Mouse (Mus musculus) lung, embryonic 14.5 days (tissue): ENCODE data around the gene Mblac1. TPM values are rescaled to one million over a fixed set of nuclear protein-coding genes. Genes with fewer than 3 reads are reported as not detected.
"Not testable (repeated sequence)": the region's sequence is repeated elsewhere in the genome, so short reads cannot be mapped to it uniquely, and the experiment has no call there.

Experiments
- ATAC-seq: fragments of 200-750 bp; cut with Nextera tagmentation; 2 replicates; pipeline ENCODE4 v1.8.0; 2017; ENCODE audit warnings: mild to moderate bottlenecking, moderate TSS enrichment, moderate library complexity; ENCODE audit not compliant: insufficient read depth
- DNase-seq: peaks from one replicate; pipeline ENCODE4 v3.0.0-alpha.2; 2015
- H3K27ac ChIP-seq: fragments of 300-500 bp; sonication (generic); 2 replicates; pipeline ENCODE4 v1.5.1; 2014; ENCODE audit warnings: low read depth, mild to moderate bottlenecking, moderate library complexity
- H3K27me3 ChIP-seq: fragments of 300-500 bp; sonication (generic); 2 replicates; pipeline ENCODE4 v1.6.1; 2014; ENCODE audit warnings: low read length, control low read depth; ENCODE audit not compliant: insufficient read depth
- H3K36me3 ChIP-seq: fragments of 300-500 bp; sonication (generic); 2 replicates; pipeline ENCODE4 v1.6.1; 2014; ENCODE audit warnings: control low read depth; ENCODE audit not compliant: insufficient read depth
- H3K4me1 ChIP-seq: fragments of 300-500 bp; sonication (generic); 2 replicates; pipeline ENCODE4 v1.6.1; 2014; ENCODE audit warnings: antibody characterized with exemption, control low read depth; ENCODE audit not compliant: insufficient read depth
- H3K4me2 ChIP-seq: fragments of 300-500 bp; sonication (generic); 2 replicates; pipeline ENCODE4 v1.6.1; 2014; ENCODE audit warnings: mild to moderate bottlenecking
- H3K4me3 ChIP-seq: fragments of 300-500 bp; sonication (generic); 2 replicates; pipeline ENCODE4 v1.5.1; 2014; ENCODE audit warnings: low read depth, low read length
- H3K9ac ChIP-seq: fragments of 300-500 bp; sonication (generic); 2 replicates; pipeline ENCODE4 v1.6.1; 2014
- H3K9me3 ChIP-seq: fragments of 300-500 bp; sonication (generic); 2 replicates; pipeline ENCODE4 v1.6.1; 2016; ENCODE audit warnings: low read depth, low read length, control low read depth
- CTCF ChIP-seq: IDR thresholded peaks from 2 replicates; pipeline ENCODE4 v1.5.1; 2016; ENCODE audit warnings: antibody characterized with exemption, low read depth
- WGBS: fragments of 180-500 bp; shearing (Covaris S2); extraction: QIAGEN DNeasy Blood & Tissue Kit; methylation state at CpG from one replicate; pipeline ENCODE4 v1.1.7; 2014; 5-methylcytosine and 5-hydroxymethylcytosine counted together
- polyA plus RNA-seq: library from polyadenylated mRNA; unstranded; fragments of >200 nt; fragmentation: Nextera tagmentation; extraction: Ambion mirVana; gene quantifications from 2 replicates; pipeline ENCODE4 v1.2.1, GENCODE M21; 2014

Mblac1 gene
- polyA plus RNA-seq, 1 experiment from 2014 or later = 7.3 TPM

- H3K27me3 ChIP-seq = no peaks in the 10 kb centered on the region
- H3K36me3 ChIP-seq = peaks cover 33% of the 10 kb centered on the region
- H3K4me3 ChIP-seq = peak overlapping the region; percentile 71
Measured at GRCm38 (mm10) chr5:138187661-138188306, 6.3 kb upstream of the Mblac1 start.

DNA sequence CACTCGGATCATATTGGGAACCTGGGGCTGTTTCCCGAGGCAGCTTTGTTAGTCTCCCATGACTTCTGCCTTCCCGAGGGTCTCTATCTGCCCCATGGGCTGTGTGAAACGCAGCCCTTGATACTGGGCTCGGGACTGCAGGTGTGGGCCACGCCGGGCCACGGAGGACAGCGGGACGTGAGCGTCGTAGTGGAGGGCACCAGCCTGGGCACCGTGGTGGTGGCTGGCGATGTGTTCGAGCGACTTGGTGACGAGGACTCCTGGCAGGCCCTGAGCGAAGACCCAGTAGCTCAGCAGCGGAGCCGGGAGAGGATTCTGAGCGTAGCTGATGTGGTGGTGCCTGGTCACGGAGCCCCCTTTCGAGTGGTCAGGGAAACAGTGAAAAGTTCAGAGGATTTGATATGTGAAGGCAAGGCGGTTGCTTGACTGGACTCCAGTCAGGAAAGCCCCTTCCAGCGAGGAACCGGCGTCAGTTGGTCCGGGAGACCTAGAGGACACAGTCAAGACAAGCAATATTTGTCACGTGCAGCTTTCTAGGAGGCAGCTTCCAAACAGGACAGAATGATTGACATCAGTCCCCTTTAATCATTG is 736 bp downstream of the Mblac1 start:
- H3K9ac ChIP-seq = peak overlapping the region; percentile 83
- H3K27ac ChIP-seq = peak overlapping the region; percentile 90
- H3K27me3 ChIP-seq = no peaks in the 10 kb centered on the region
- peak; percentile 70 for DNase-seq
- peak overlapping the region; percentile 74 for H3K4me3 ChIP-seq
- under 1% methylated on average over 29 of the region's 29 CpGs for WGBS
- no peaks in the 10 kb centered on the region for H3K9me3 ChIP-seq
- ATAC-seq = peak; percentile 71
- H3K4me1 ChIP-seq = peaks cover 5% of the 10 kb centered on the region; the same call in 1 of the 2 replicates
- H3K36me3 ChIP-seq = peaks cover 17% of the 10 kb centered on the region; the same call in 1 of the 2 replicates
- 0 out of 2 replicates have a peak, but pooled peaks have one; percentile 19 for TF ChIP-seq CTCF
- peak overlapping the region; percentile 98 for H3K4me2 ChIP-seq

More at GRCm38 (mm10) chr5:138187661-138188306, 6.3 kb upstream of the Mblac1 start:
- Histone ChIP-seq H3K27ac (peak overlapping the region; percentile 42; the same call in 1 of the 2 replicates), H3K9ac (peak overlapping the region; percentile 67), H3K4me2 (peak overlapping the region; percentile 82), H3K9me3 (no peaks in the 10 kb centered on the region), H3K4me1 (no peaks in the 10 kb centered on the region)
- DNase-seq = peak; percentile 89
- WGBS = under 1% methylated on average over 10 of the region's 10 CpGs
- no peak for TF ChIP-seq CTCF
- ATAC-seq = peak; percentile 88

DNA sequence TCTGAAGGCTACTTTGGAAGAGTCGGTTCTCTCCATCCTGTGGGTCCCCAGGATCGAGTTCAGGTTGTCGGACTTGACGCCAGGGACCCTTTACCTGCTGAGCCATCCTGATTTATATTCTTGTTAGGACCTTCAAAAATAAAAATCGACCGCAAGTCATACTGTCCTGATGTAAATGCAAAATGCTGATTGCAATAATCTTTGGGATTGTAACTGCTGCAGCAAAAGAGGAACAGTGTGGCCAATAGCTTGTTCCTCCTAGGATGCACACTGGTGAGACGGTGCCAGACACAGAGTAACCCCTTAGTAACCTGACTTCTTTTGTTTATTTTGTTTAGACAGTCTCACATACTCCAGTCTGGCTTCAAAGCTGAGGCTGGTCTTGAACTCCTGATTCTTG is 1.3 kb downstream of the Mblac1 start:
- WGBS = 60% methylated on average over 7 of the region's 7 CpGs
- Histone ChIP-seq H3K4me1 (peaks cover 5% of the 10 kb centered on the region; the same call in 1 of the 2 replicates), H3K4me3 (peak overlapping the region; percentile 74), H3K36me3 (peaks cover 14% of the 10 kb centered on the region; the same call in 1 of the 2 replicates), H3K27ac (no peak overlapping the region), H3K27me3 (no peaks in the 10 kb centered on the region), H3K4me2 (peak overlapping the region; percentile 98), H3K9ac (peak overlapping the region; percentile 83), H3K9me3 (no peaks in the 10 kb centered on the region)
- no peak for TF ChIP-seq CTCF
- no peak for DNase-seq
- ATAC-seq = no peak

DNA sequence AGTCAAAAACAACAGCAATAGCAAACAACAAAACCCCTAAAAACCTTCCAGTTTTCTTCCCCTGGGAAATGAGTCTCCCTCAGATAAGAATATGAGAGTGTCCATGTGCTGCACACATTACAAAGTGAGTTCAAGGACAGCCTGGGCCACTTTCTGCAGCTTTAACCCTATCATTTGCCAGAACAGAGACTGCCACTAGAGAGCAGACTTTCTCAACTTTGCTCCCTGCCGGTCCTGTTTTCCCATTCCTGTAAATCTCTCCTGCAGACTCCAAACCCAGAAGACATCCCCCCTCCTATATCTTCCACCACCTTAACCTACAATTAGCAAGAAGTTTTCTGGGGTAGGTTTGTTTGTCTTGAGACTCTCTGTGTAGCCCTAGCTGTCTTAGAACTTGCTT is 5.5 kb downstream of the Mblac1 start:
- H3K9me3 ChIP-seq = no peaks in the 10 kb centered on the region
- 4% methylated on average over 1 of the region's 1 CpGs for WGBS
- H3K36me3 ChIP-seq = no peaks in the 10 kb centered on the region
- no peaks in the 10 kb centered on the region for H3K27me3 ChIP-seq
- no peak overlapping the region for H3K4me2 ChIP-seq
- peak; percentile 44 for DNase-seq
- peak; percentile 51 for TF ChIP-seq CTCF
- no peak overlapping the region for H3K27ac ChIP-seq
- H3K4me3 ChIP-seq = no peak overlapping the region
- H3K4me1 ChIP-seq = peaks cover 5% of the 10 kb centered on the region; the same call in 1 of the 2 replicates
- no peak overlapping the region for H3K9ac ChIP-seq
- ATAC-seq = no peak

- Histone ChIP-seq H3K9me3 (no peaks in the 10 kb centered on the region), H3K27me3 (no peaks in the 10 kb centered on the region), H3K4me1 (no peaks in the 10 kb centered on the region), H3K36me3 (no peaks in the 10 kb centered on the region), H3K27ac (no peak overlapping the region), H3K4me2 (no peak overlapping the region), H3K9ac (no peak overlapping the region), H3K4me3 (no peak overlapping the region)
- ATAC-seq (no peak), DNase-seq (no peak)
- 80% methylated on average over 3 of the region's 3 CpGs for WGBS
- no peak for TF ChIP-seq CTCF
Measured at GRCm38 (mm10) chr5:138202086-138202485, 8.0 kb downstream of the Mblac1 start.

DNA sequence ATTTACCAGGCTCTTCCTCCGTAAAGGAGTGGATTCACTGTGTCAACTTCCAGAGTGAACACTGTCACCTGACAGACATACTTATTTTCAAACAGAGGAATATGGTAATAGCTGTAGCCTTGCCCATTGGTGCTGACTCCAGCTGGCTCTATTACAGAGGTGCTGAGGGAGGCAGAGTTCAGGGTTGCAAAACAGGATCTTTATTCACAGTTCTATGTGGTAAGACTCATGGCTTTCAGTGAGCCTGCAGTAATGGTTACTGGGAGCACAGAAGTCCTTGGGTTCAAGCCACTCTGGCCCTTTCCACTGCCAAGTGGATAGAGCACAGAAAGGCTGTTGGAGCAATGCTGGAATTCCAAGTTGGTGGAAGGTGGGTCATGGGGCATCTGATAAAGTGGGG is 13.1 kb downstream of the Mblac1 start:
- H3K9ac ChIP-seq = no peak overlapping the region
- WGBS = 69% methylated on average over 1 of the region's 1 CpGs
- H3K4me1 ChIP-seq = no peaks in the 10 kb centered on the region
- H3K9me3 ChIP-seq = no peaks in the 10 kb centered on the region
- no peak overlapping the region for H3K4me2 ChIP-seq
- no peak for TF ChIP-seq CTCF
- H3K27me3 ChIP-seq = no peaks in the 10 kb centered on the region
- H3K27ac ChIP-seq = no peak overlapping the region
- no peaks in the 10 kb centered on the region for H3K36me3 ChIP-seq
- DNase-seq (no peak), ATAC-seq (no peak)
- H3K4me3 ChIP-seq = no peak overlapping the region

GRCm38 (mm10) chr5:138207873-138208272 is 13.8 kb downstream of the Mblac1 start:
- Histone ChIP-seq H3K4me3 (no peak overlapping the region), H3K27ac (no peak overlapping the region), H3K4me1 (no peaks in the 10 kb centered on the region), H3K27me3 (no peaks in the 10 kb centered on the region), H3K9ac (no peak overlapping the region), H3K36me3 (no peaks in the 10 kb centered on the region), H3K4me2 (no peak overlapping the region), H3K9me3 (no peaks in the 10 kb centered on the region; the same call in 1 of the 2 replicates)
- TF ChIP-seq CTCF = no peak
- 74% methylated on average over 4 of the region's 4 CpGs for WGBS
- no peak for ATAC-seq
- no peak for DNase-seq

- H3K27ac ChIP-seq, H3K4me2 ChIP-seq, ATAC-seq, H3K4me1 ChIP-seq, DNase-seq, H3K4me3 ChIP-seq, H3K9me3 ChIP-seq, H3K27me3 ChIP-seq, H3K9ac ChIP-seq, H3K36me3 ChIP-seq: not testable (repeated sequence)
- WGBS = 90% methylated on average over 13 of the region's 13 CpGs
Measured at GRCm38 (mm10) chr5:138216632-138217031, 22.5 kb downstream of the Mblac1 start.
